Mouse (Mus musculus) heart, adult 2 months (tissue): ENCODE measurements around the gene Cdrt4. TPM values are rescaled to one million over a fixed set of nuclear protein-coding genes. Genes with fewer than 3 reads are reported as not detected.
A peak's percentile ranks its signal among the peaks of the same experiment; 100 is the strongest.

Experiments used
- DNase-seq, 2 experiments: peaks; one replicate each; pipeline ENCODE4 v3.0.0; 2021
- H3K27ac ChIP-seq: fragments of 200-600 bp; 2 replicates; pipeline ENCODE4 v1.8.1; 2022
- H3K27me3 ChIP-seq: fragments of 200-500 bp; 2 replicates; pipeline ENCODE4 v1.6.1; 2012; ENCODE audit warnings: mild to moderate bottlenecking, low read length, inconsistent platforms, mixed read lengths; ENCODE audit not compliant: control insufficient read depth, insufficient read depth
- H3K36me3 ChIP-seq: fragments of 200-500 bp; 2 replicates; pipeline ENCODE4 v1.6.1; 2012; ENCODE audit warnings: low read length, inconsistent platforms; ENCODE audit not compliant: control insufficient read depth, insufficient read depth
- H3K4me1 ChIP-seq: fragments of 200-500 bp; 2 replicates; pipeline ENCODE4 v1.6.1; 2011; ENCODE audit warnings: low read length; ENCODE audit not compliant: control insufficient read depth, insufficient read depth
- H3K4me3 ChIP-seq: fragments of 200-600 bp; 2 replicates; pipeline ENCODE4 v1.8.1; 2022
- H3K79me2 ChIP-seq: fragments of 200-500 bp; replicated peaks from 2 replicates; pipeline ENCODE4 v1.6.1; 2012; ENCODE audit warnings: mild to moderate bottlenecking, inconsistent platforms, low read length, moderate library complexity, mixed read lengths; ENCODE audit not compliant: control insufficient read depth, insufficient read depth
- H3K9ac ChIP-seq: fragments of 200-500 bp; 2 replicates; pipeline ENCODE4 v1.6.1; 2012; ENCODE audit warnings: low read depth, mild to moderate bottlenecking, control low read depth, inconsistent platforms, low read length, mixed read lengths
- CTCF ChIP-seq: fragments of 200-600 bp; IDR thresholded peaks from 2 replicates; pipeline ENCODE4 v1.8.1; 2022; ENCODE audit warnings: antibody characterized with exemption, mild to moderate bottlenecking, moderate library complexity
- EP300 ChIP-seq: fragments of 200-500 bp; IDR thresholded peaks from 2 replicates; pipeline ENCODE4 v1.6.1; 2011; ENCODE audit warnings: low read depth, low read length, control low read depth; ENCODE audit not compliant: insufficient read depth
- POLR2A ChIP-seq: fragments of 200-500 bp; IDR thresholded peaks from 2 replicates; pipeline ENCODE4 v1.6.1; 2011; ENCODE audit warnings: mild to moderate bottlenecking, low read depth, low read length, control low read depth; ENCODE audit not compliant: insufficient read depth
- WGBS: fragments of 180-500 bp; shearing (Covaris S2); methylation state at CpG from one replicate; pipeline ENCODE4 v1.1.7; 2018; 5-methylcytosine and 5-hydroxymethylcytosine counted together
- intact Hi-C: fragments of 180-260 bp; cut with DNase I; formaldehyde crosslinking; loops from one replicate; pipeline ENCODE4 v1.15.1; 2025
- polyA plus RNA-seq: library from polyadenylated mRNA; depleted of rRNA; stranded (reverse); fragments of >200 nt; gene quantifications from 2 replicates; pipeline ENCODE4 v1.2.3, GENCODE M21; 2012
- total RNA-seq, 2 experiments: library from RNA; stranded (reverse); gene quantifications; 2 replicates each; pipeline ENCODE4 v1.2.3; 2021

The Cdrt4 gene
- total and polyA plus RNA-seq, 3 experiments: not detected

DNA sequence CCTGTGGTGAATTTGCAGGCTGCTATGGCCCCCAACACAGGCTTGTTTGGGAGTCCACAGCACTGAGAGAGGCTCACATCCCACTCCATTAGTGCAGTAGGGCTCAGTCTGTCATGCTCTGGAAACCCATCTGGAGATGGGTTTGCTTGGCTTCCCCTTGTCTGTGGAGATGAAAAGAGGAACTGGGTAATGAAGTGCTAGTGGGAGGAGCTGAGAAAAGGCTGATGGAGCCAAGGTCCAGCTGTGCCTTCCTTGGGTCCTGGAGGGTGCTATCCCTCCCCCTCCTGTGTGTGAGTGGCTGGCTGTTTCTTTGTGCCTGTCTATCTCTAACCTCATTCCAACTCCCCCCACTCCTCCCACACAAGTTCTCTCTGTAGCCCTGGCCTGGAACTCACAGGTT, 69.6 kb downstream of the Cdrt4 start:
- no peak overlapping the region for H3K4me3 ChIP-seq
- H3K79me2 ChIP-seq: no peaks in the 10 kb centered on the region
- no peak overlapping the region for H3K27ac ChIP-seq
- peak; percentile 29 to 52 for DNase-seq
- H3K27me3 ChIP-seq: no peaks in the 10 kb centered on the region
- H3K36me3 ChIP-seq: no peaks in the 10 kb centered on the region
- intact Hi-C loops: no loop called here
- TF ChIP-seq EP300: no peak
- no peak for TF ChIP-seq CTCF
- no peak for TF ChIP-seq POLR2A
- H3K4me1 ChIP-seq: no peaks in the 10 kb centered on the region; the same call in 1 of the 2 replicates
- H3K9ac ChIP-seq: no peak overlapping the region

DNA sequence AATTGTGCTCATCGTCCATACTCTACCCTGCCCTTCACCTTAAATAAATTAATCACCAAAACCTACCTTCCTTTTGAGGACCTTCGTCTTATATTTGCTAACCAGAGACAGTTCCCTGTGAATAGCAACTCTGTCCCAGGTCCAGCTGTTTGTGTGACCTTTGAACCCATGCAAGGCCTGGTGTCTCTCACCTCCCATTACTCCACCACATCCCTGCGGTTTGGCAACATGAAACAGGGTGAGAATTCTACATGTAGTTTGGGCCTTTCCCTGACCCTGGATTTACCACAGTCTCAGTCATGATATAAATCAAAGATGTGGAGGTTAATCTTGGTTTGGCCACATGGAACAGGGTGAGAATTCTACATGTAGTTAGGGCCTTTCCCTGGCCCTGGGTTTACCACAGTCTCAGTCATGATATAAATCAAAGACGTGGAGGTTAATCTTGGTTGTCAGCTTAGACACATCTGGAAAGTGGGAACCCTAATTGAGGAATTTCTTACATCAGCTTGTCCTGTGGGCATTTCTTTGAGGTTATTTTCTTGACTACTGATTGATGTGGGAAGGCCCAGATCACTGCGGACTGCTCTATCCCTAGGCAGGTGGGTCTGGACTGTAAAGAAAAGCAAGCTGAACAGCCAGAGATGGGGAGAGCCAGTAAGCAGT, 70.3 kb downstream of the Cdrt4 start:
- intact Hi-C loops: no loop called here
- Histone ChIP-seq H3K9ac (no peak overlapping the region), H3K4me1 (no peaks in the 10 kb centered on the region; the same call in 1 of the 2 replicates), H3K4me3 (no peak overlapping the region), H3K27me3 (no peaks in the 10 kb centered on the region), H3K79me2 (no peaks in the 10 kb centered on the region), H3K27ac (no peak overlapping the region), H3K36me3 (no peaks in the 10 kb centered on the region)
- TF ChIP-seq POLR2A: no peak
- no peak for TF ChIP-seq CTCF
- TF ChIP-seq EP300: no peak
- no peak for DNase-seq
- 84% methylated on average over 5 of the region's 5 CpGs for WGBS

GRCm38 (mm10) chr11:63023461-63023860, 72.5 kb downstream of the Cdrt4 start:
- 52% methylated on average over 5 of the region's 5 CpGs for WGBS
- H3K27me3 ChIP-seq: no peaks in the 10 kb centered on the region
- intact Hi-C loops: no loop called here
- no peaks in the 10 kb centered on the region for H3K36me3 ChIP-seq
- no peak overlapping the region for H3K9ac ChIP-seq
- no peak for TF ChIP-seq EP300
- TF ChIP-seq CTCF: no peak
- no peak for TF ChIP-seq POLR2A
- H3K4me3 ChIP-seq: no peak overlapping the region
- H3K27ac ChIP-seq: no peak overlapping the region
- no peaks in the 10 kb centered on the region for H3K79me2 ChIP-seq
- peak; percentile 54 to 59 for DNase-seq
- H3K4me1 ChIP-seq: peaks cover 2% of the 10 kb centered on the region

DNA sequence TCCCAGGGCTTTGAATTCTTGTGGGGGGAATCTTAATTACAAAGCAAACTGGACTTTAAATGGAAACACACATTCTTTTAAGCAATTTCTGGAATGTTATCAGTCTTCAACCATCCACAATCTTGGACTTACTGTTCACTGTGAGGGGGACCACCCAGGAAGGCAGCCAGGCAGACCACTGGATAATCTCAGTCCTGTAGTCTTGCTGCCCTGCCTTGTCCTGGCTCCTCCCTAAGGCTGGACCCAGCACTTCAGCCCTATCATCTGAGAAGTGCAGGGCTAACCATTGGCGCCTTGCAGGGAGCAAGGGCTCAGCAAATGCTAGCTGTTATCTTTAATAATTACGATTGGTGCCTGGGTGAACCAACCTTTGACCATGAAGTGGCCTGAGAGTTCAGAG, 73.1 kb downstream of the Cdrt4 start:
- WGBS: 47% methylated on average over 2 of the region's 2 CpGs
- H3K4me1 ChIP-seq: peaks cover 2% of the 10 kb centered on the region
- H3K79me2 ChIP-seq: no peaks in the 10 kb centered on the region
- intact Hi-C loops: no loop called here
- no peak overlapping the region for H3K4me3 ChIP-seq
- no peak overlapping the region for H3K27ac ChIP-seq
- TF ChIP-seq POLR2A (no peak), CTCF (no peak), EP300 (no peak)
- no peaks in the 10 kb centered on the region for H3K36me3 ChIP-seq
- H3K9ac ChIP-seq: no peak overlapping the region
- no peak for DNase-seq
- no peaks in the 10 kb centered on the region for H3K27me3 ChIP-seq

DNA sequence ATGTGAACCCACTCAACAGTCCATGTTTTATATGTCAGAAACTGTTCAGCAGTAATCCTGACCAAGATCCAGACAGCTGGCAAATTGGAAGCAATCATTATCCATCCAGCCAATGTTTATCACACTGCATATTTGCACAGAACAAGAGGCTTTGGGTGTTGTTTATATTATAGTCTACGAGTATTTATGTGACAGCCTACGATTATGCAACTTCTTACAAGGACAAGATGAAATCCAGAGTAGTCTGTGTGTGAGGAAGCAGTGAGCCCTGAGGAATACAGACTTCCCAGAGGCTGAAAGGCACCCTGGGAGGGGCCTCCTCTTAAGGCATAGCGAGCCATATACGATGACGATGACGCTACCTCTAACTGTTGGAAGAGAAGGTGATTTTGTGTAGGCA, 74.5 kb downstream of the Cdrt4 start:
- Histone ChIP-seq H3K79me2 (no peaks in the 10 kb centered on the region), H3K9ac (no peak overlapping the region), H3K4me1 (peaks cover 4% of the 10 kb centered on the region), H3K27me3 (no peaks in the 10 kb centered on the region), H3K36me3 (no peaks in the 10 kb centered on the region), H3K27ac (peak overlapping the region; percentile 12), H3K4me3 (no peak overlapping the region)
- intact Hi-C loops: loop anchor here (5.0 kb wide), 3 partner anchors 78 to 107 kb away; no protein-coding TSS in a partner anchor
- 73% methylated on average over 6 of the region's 6 CpGs for WGBS
- TF ChIP-seq CTCF: no peak
- no peak for TF ChIP-seq POLR2A
- TF ChIP-seq EP300: no peak
- DNase-seq: peak in 1 of 2 experiments; percentile 31

DNA sequence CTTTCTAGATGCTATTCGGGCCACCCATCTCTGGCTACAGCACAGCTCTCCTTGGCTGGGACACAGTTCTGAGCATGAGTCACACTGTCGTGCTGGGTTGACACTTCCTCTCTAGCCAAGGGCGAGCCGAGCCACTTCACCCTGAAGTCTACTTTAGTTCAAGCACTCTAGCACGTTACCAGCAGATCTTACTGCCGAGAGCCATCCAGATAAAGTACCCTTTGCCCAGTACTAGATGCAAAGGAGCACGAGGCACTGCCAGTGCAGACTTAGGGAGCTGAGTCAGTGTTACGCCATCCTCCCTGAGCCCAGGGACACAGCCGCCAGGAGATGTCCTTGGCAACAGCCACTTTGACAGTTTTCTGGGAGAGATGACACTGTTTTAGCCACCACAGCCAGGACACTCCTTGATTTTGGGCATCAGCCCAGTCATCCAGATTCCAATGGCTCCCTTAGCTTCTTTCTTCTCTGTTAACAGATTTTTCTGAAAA, 75.7 kb downstream of the Cdrt4 start:
- Histone ChIP-seq H3K27me3 (no peaks in the 10 kb centered on the region), H3K4me3 (no peak overlapping the region), H3K9ac (no peak overlapping the region), H3K27ac (peak overlapping the region; percentile 69), H3K36me3 (no peaks in the 10 kb centered on the region), H3K4me1 (peaks cover 4% of the 10 kb centered on the region; the same call in 1 of the 2 replicates), H3K79me2 (no peaks in the 10 kb centered on the region)
- TF ChIP-seq CTCF (no peak), EP300 (0 out of 2 replicates have a peak, but pooled peaks have one; percentile 37), POLR2A (no peak)
- WGBS: 26% methylated on average over 9 of the region's 9 CpGs
- DNase-seq: peak; percentile 73 to 84
- intact Hi-C loops: loop anchor here (2.0 to 5.0 kb wide), 4 partner anchors 79 to 106 kb away; no protein-coding TSS in a partner anchor
